Mouse (Mus musculus) limb, embryonic 15.5 days (tissue): Measurements from ENCODE around the gene Gm10309. TPM values are rescaled to one million over a fixed set of nuclear protein-coding genes. Genes with fewer than 3 reads are reported as not detected.

Source experiments
- ATAC-seq: fragments of 200-750 bp; cut with Nextera tagmentation; 2 replicates; pipeline ENCODE4 v1.8.0; 2017; ENCODE audit warnings: low read depth, moderate TSS enrichment; ENCODE audit not compliant: insufficient number of reproducible peaks, low FRiP score, low TSS enrichment
- H3K27ac ChIP-seq: fragments of 300-500 bp; sonication (generic); 2 replicates; pipeline ENCODE4 v1.5.1; 2015; ENCODE audit warnings: moderate library complexity, mild to moderate bottlenecking, inconsistent platforms
- H3K27me3 ChIP-seq: fragments of 300-500 bp; sonication (generic); 2 replicates; pipeline ENCODE4 v1.6.1; 2015; ENCODE audit warnings: inconsistent platforms
- H3K36me3 ChIP-seq: fragments of 300-500 bp; sonication (generic); 2 replicates; pipeline ENCODE4 v1.6.1; 2015; ENCODE audit warnings: inconsistent platforms
- H3K4me1 ChIP-seq: fragments of 300-500 bp; sonication (generic); 2 replicates; pipeline ENCODE4 v1.6.1; 2015; ENCODE audit warnings: inconsistent platforms
- H3K4me2 ChIP-seq: fragments of 300-500 bp; sonication (generic); 2 replicates; pipeline ENCODE4 v1.6.1; 2015; ENCODE audit warnings: mild to moderate bottlenecking, inconsistent platforms
- H3K4me3 ChIP-seq: fragments of 300-500 bp; sonication (generic); 2 replicates; pipeline ENCODE4 v1.5.1; 2015; ENCODE audit warnings: mild to moderate bottlenecking, inconsistent platforms
- H3K9ac ChIP-seq: fragments of 300-500 bp; sonication (generic); 2 replicates; pipeline ENCODE4 v1.6.1; 2015; ENCODE audit warnings: inconsistent platforms
- H3K9me3 ChIP-seq: fragments of 300-500 bp; sonication (generic); 2 replicates; pipeline ENCODE4 v1.6.1; 2016; ENCODE audit warnings: inconsistent platforms
- WGBS: fragments of 180-500 bp; shearing (Covaris S2); methylation state at CpG from one replicate; pipeline ENCODE4 v1.1.7; 2015; 5-methylcytosine and 5-hydroxymethylcytosine counted together
- polyA plus RNA-seq: library from polyadenylated mRNA; unstranded; fragments of >200 nt; fragmentation: Nextera tagmentation; extraction: Ambion mirVana; gene quantifications from 2 replicates; pipeline ENCODE4 v1.2.1, GENCODE M21; 2015

Gm10309 gene
- polyA plus RNA-seq, 1 experiment from 2014 or later: 0.47 TPM

DNA sequence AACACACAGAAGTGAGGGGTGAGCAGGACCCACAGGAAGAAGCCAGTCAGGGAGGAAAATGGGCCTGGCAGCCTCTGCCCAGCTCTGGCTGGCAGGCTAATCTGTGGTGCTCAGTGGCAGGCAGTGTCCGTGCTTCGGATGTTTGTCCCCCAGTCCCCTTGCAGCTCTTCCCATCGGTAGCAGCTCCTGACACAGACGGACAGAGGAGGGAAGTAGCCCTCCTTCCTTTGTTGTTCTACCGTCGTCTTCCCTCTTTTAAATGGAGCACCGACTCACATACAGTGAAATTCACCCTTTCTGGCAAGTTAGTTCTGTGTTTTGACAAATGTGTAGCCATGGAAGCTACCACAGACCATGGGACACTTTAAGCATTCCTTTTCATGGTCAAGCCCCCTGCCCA is 38.2 kb downstream of the Gm10309 start:
- Histone ChIP-seq H3K4me3 (no peak overlapping the region), H3K27ac (no peak overlapping the region), H3K36me3 (no peaks in the 10 kb centered on the region), H3K9me3 (no peaks in the 10 kb centered on the region), H3K4me2 (no peak overlapping the region), H3K27me3 (no peaks in the 10 kb centered on the region), H3K4me1 (peaks cover 18% of the 10 kb centered on the region), H3K9ac (no peak overlapping the region)
- WGBS: 75% methylated on average over 7 of the region's 7 CpGs
- ATAC-seq: no peak

DNA sequence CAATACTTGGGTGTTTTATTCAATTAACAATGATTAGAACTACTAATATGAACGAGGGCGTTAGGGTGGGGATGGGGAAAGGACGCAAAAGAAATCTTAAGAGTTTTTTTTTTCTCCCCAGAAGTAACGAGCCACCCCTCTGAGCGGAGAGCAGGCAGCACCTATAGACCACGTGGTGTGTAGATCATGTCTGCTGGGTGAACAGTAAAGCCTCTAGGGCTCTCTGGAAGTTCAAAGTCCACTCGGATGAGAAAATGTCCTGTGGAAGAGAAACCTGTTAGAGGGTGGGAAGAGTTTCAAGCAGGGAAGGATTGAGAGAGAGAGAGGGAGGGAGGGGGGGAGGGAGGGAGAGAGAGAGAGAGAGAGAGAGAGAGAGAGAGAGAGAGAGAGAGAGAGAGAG is 38.6 kb downstream of the Gm10309 start:
- H3K36me3 ChIP-seq: no peaks in the 10 kb centered on the region
- peaks cover 18% of the 10 kb centered on the region for H3K4me1 ChIP-seq
- no peaks in the 10 kb centered on the region for H3K9me3 ChIP-seq
- no peak overlapping the region for H3K4me3 ChIP-seq
- 78% methylated on average over 7 of the region's 7 CpGs for WGBS
- H3K27me3 ChIP-seq: no peaks in the 10 kb centered on the region
- H3K4me2 ChIP-seq: no peak overlapping the region
- ATAC-seq: no peak
- no peak overlapping the region for H3K9ac ChIP-seq
- no peak overlapping the region for H3K27ac ChIP-seq

DNA sequence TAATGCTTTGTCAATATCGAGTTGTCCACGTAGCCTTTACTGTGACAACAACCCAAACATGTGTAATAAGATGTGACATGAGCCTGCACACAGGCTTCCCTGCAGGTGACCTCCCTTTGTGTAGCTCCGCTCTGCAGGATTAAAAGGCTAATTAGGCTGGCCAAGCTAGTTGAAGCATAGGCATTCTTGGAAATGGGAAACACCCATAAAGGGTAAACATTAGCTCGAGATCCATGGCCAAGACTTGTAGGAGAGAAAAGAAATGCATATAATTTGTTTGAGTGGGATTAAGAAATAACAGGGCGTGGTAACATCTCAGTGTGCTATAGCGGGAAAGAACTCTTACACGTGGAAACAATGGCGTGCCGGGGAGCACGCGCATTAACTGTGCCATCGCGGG is 39.2 kb downstream of the Gm10309 start:
- no peaks in the 10 kb centered on the region for H3K36me3 ChIP-seq
- no peaks in the 10 kb centered on the region for H3K9me3 ChIP-seq
- peaks cover 18% of the 10 kb centered on the region for H3K4me1 ChIP-seq
- no peak overlapping the region for H3K4me2 ChIP-seq
- H3K9ac ChIP-seq: no peak overlapping the region
- no peak for ATAC-seq
- no peak overlapping the region for H3K4me3 ChIP-seq
- no peaks in the 10 kb centered on the region for H3K27me3 ChIP-seq
- H3K27ac ChIP-seq: no peak overlapping the region
- WGBS: 82% methylated on average over 13 of the region's 13 CpGs

DNA sequence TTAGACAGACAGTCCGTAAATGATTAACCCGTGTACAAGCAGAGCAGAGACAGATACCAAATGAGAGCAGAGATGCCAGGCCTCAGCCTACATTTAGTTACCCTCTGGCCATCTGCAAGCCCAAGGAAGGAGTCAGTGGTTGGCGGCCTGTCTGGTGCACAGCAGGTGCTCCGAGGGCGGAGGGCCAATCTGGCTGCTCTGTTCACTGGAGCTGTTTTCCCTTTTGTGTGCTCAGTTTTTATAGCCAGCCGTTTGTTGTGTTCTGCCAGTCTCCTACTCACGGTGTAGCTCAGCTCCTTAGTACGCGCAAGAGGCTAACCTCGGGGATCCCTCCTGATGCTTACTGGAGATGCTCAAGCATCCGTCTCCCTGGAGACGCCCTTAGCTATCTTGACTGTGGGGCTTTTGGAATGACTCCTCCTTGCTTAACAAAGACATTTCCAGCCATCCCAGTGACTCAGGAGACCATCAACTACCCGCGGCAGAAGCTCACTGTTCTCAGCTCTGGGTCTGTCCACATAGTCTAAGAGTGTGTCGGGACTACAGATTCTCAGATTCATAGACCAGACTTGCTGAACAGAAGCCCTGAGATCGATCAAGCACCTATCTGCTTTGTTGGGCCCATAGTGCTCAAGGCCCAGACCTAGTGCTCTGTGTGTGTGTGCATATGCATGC is 40.2 kb downstream of the Gm10309 start:
- no peaks in the 10 kb centered on the region for H3K27me3 ChIP-seq
- no peaks in the 10 kb centered on the region for H3K36me3 ChIP-seq
- no peak overlapping the region for H3K4me2 ChIP-seq
- 69% methylated on average over 16 of the region's 16 CpGs for WGBS
- H3K4me3 ChIP-seq: no peak overlapping the region
- no peak overlapping the region for H3K27ac ChIP-seq
- no peaks in the 10 kb centered on the region for H3K9me3 ChIP-seq
- ATAC-seq: no peak
- H3K4me1 ChIP-seq: peaks cover 18% of the 10 kb centered on the region
- no peak overlapping the region for H3K9ac ChIP-seq

DNA sequence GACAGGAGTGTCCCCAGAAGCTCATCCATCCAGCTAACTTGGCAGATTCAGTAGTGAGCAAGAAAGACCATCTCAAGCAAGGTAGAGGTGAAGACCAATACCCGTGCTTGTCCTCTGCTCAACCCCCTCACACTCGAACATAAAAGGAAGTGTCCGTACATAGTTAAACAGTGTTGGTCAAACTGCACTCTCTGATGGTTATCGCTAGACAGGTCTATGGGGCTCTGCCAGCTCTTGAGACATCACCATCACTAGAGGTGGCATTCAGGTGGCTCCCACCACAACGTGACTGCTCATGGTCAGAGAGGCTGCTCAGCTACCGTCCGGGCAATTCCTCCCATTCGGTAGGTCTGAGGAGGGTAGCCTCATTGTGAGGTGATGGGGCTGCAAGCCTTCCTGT is 40.8 kb downstream of the Gm10309 start:
- Histone ChIP-seq H3K9ac (no peak overlapping the region), H3K27ac (no peak overlapping the region), H3K27me3 (no peaks in the 10 kb centered on the region), H3K36me3 (no peaks in the 10 kb centered on the region), H3K4me2 (no peak overlapping the region), H3K4me3 (no peak overlapping the region), H3K4me1 (peaks cover 17% of the 10 kb centered on the region), H3K9me3 (no peaks in the 10 kb centered on the region)
- ATAC-seq: no peak
- 91% methylated on average over 8 of the region's 8 CpGs for WGBS

DNA sequence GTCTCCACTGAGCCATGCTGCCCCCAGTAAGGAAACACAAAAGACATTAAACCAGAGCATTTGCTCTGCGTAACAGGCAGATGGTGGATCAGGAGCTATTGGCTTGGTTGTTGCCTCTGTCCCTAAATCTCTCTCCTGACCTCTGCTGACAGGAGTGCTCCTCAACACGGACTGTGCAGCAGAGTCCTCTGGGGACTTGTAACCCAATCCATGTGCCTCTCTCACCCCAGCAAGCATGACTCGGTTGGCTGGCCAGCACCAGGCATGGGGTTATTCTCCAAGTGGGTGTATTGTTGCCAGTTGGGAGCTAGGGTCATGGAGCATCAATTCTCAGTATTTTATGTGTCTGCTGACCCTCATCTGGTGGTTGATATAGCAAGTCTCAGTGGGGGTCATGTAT is 41.7 kb downstream of the Gm10309 start:
- Histone ChIP-seq H3K9me3 (no peaks in the 10 kb centered on the region), H3K36me3 (no peaks in the 10 kb centered on the region), H3K9ac (no peak overlapping the region), H3K4me1 (peaks cover 11% of the 10 kb centered on the region; the same call in 1 of the 2 replicates), H3K27ac (no peak overlapping the region), H3K4me3 (no peak overlapping the region), H3K27me3 (no peaks in the 10 kb centered on the region), H3K4me2 (no peak overlapping the region)
- no peak for ATAC-seq
- 53% methylated on average over 3 of the region's 3 CpGs for WGBS

DNA sequence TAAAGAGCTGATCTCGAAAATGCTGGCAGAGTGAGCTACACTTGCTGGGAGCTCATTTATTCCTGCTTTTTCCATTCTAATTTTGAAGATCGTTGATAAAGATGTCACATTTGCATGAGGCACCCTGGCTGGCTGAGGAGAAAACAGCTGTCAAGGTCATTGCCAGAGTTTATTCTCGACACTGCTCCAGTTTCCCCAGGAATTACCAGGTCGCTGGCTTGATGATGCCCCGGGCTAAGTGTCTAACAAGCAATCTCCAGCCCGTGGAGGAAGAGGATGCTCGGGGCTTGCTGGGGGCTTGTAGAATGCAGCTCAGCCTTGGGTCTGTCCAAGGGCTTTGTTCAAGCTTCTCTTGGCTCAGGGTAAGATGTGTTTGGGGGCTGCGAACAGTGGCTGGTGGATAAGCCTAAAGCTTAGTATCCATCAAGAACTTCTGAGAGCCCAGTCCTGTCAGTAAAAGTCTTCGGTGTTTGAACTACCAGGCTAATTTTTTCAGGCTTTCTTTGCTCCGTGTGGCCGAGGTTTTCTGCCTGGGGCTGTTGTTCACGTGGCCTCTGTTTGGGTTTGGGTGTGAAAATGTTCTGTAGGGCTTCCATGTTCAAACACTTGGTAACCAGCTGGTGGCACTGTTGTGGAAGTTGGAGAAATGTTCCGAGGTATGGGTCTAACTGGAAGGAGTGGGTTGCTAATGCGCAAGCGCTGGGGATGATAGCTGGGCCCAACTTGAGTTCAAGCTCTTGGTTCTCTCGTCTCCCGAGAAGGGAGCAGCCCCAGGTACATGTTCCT is 44.2 kb downstream of the Gm10309 start:
- no peak for ATAC-seq
- Histone ChIP-seq H3K27ac (no peak overlapping the region), H3K27me3 (no peaks in the 10 kb centered on the region), H3K4me3 (no peak overlapping the region), H3K9ac (no peak overlapping the region), H3K9me3 (no peaks in the 10 kb centered on the region), H3K36me3 (no peaks in the 10 kb centered on the region), H3K4me1 (peaks cover 6% of the 10 kb centered on the region; the same call in 1 of the 2 replicates), H3K4me2 (no peak overlapping the region)
- WGBS: 63% methylated on average over 17 of the region's 17 CpGs

DNA sequence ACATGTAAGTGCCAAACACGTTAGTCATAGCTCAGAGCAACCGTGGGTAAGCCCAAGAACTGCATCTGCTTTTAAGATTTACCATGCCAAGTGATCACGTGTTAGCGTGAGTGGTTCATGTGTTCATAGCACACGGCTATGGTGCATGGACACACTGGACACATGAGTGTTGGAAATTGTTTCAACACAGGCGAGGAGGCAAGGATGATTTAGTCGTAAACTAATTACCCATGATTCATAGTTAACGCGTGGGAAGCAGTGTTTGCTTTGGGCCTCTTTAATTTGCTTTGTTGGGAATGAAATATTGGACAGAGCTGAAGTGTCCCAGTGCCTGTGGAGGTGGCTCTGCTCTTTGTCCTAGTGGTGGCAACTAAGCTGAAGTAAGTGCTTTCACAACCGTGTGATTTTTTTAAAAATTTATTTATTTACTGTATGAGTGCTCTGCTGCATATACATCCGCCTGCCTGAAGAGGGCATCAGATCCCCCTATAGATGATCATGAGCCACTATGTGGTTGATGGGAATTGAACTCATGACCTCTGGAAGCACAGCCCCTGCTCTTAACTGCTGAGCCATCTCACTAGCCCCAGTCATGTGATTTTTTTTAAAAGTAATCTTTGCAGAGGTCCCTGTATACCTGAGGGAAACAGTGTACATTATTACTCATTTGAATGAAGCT is 46.6 kb downstream of the Gm10309 start:
- no peaks in the 10 kb centered on the region for H3K36me3 ChIP-seq
- no peak overlapping the region for H3K27ac ChIP-seq
- no peaks in the 10 kb centered on the region for H3K27me3 ChIP-seq
- no peak overlapping the region for H3K4me3 ChIP-seq
- no peaks in the 10 kb centered on the region for H3K9me3 ChIP-seq
- H3K4me1 ChIP-seq: no peaks in the 10 kb centered on the region; the same call in 1 of the 2 replicates
- no peak overlapping the region for H3K4me2 ChIP-seq
- H3K9ac ChIP-seq: no peak overlapping the region
- no peak for ATAC-seq
- WGBS: 81% methylated on average over 11 of the region's 11 CpGs

DNA sequence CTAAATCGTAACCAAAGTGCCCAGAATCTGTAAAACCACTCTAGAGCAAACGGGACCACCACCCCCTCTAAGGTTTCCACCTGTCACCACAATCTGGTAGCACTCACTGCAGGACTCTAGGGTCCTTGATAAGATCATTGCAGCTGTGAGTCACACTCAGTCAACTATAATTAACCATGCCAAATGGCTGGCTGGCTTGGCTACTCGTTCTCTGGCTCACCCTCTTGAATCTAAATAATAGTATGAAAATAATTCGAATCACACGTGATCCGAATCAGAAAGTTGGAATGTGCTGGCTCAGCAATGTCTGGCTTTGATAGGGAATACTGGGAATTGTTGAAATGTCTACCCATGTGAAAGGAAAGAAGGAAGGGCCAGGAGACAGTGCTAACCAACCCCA is 48.5 kb downstream of the Gm10309 start:
- WGBS: 58% methylated on average over 6 of the region's 6 CpGs
- Histone ChIP-seq H3K27ac (no peak overlapping the region), H3K9me3 (no peaks in the 10 kb centered on the region), H3K9ac (no peak overlapping the region), H3K4me1 (no peaks in the 10 kb centered on the region; the same call in 1 of the 2 replicates), H3K36me3 (no peaks in the 10 kb centered on the region), H3K4me2 (no peak overlapping the region), H3K4me3 (no peak overlapping the region), H3K27me3 (no peaks in the 10 kb centered on the region)
- ATAC-seq: no peak

DNA sequence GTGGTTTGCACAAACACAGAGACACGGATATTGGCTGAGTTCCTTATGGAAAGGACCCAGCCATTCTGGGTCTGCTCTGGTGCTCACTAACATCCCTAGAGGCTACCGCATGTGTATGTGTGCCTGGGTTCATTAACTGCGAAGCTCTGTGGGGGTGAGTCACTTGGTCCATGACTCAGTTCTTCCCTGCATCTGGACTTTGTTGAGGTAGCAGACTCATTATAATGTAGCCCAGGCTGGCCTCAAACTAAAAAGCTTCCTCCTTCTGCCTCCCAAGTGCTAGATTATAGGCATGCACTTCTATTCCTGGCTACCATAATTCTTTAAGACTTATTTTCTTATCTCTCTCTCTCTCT is 50.7 kb downstream of the Gm10309 start:
- no peak overlapping the region for H3K4me2 ChIP-seq
- no peaks in the 10 kb centered on the region for H3K36me3 ChIP-seq
- H3K9ac ChIP-seq: no peak overlapping the region
- no peak for ATAC-seq
- H3K9me3 ChIP-seq: no peaks in the 10 kb centered on the region
- WGBS: 61% methylated on average over 3 of the region's 3 CpGs
- no peaks in the 10 kb centered on the region for H3K27me3 ChIP-seq
- H3K27ac ChIP-seq: no peak overlapping the region
- no peaks in the 10 kb centered on the region for H3K4me1 ChIP-seq
- no peak overlapping the region for H3K4me3 ChIP-seq

DNA sequence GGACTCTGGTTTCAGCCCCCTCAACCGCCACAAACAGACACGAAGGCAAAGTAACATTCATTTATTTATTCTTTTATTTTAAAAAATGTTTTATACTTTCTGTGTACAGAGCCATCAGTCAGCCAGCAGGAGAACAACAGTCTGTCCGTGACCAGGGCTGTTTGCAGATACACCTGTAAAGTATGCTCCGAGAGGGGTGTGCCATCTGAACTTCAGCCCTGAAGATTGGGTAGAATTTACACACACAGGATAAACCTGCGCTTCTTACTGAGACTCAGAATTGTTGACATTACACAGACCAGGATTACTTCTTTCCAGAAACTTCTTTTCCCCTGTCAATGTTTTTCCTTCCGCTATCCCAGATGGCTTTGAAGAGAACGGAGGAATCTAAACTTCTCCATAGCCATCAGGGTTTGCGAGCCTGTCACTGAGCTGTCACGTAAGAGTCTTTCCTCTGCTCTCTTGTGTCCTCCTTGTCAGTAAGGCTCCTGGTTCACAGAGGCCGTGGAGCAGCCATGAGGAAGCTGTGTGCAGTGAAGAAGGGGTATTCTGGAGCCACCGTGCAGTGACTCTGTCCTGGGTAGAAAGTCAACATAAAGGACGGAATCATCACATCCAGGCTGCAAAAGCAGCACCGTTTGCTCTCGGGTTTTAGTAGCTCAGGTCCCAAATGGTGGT is 51.2 kb downstream of the Gm10309 start:
- Histone ChIP-seq H3K9ac (no peak overlapping the region), H3K4me3 (no peak overlapping the region), H3K27ac (no peak overlapping the region), H3K9me3 (no peaks in the 10 kb centered on the region), H3K27me3 (no peaks in the 10 kb centered on the region), H3K4me1 (no peaks in the 10 kb centered on the region), H3K36me3 (no peaks in the 10 kb centered on the region), H3K4me2 (no peak overlapping the region)
- 79% methylated on average over 14 of the region's 14 CpGs for WGBS
- ATAC-seq: no peak

DNA sequence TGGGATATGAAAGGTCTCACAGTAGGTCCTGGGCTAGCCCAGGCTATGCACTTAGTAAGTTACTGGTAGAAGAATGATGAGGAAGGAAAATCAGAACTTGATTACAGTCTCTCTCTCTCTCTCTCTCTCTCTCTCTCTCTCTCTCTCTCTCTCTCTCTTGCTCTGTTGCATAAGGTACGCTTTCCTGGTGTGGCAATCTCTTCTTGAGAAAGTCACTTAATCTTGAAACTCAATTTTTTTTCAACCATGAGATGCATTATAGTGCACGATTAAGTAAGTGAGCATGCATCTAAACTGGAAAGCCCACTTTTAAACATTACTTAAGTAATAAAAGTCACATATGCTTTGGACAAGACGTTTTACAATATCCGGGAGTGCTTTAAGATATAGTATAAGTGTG is 52.1 kb downstream of the Gm10309 start:
- Histone ChIP-seq H3K4me2 (no peak overlapping the region), H3K4me3 (no peak overlapping the region), H3K27ac (no peak overlapping the region), H3K4me1 (no peaks in the 10 kb centered on the region), H3K9ac (no peak overlapping the region), H3K36me3 (no peaks in the 10 kb centered on the region), H3K27me3 (no peaks in the 10 kb centered on the region), H3K9me3 (no peaks in the 10 kb centered on the region)
- WGBS: 77% methylated on average over 4 of the region's 4 CpGs
- ATAC-seq: no peak
